Mouse (Mus musculus) liver, adult 2 months (tissue): ENCODE results near the gene Fgf23.

Experiments
- CTCF ChIP-seq: fragments of 200-500 bp; IDR thresholded peaks from 2 replicates; pipeline ENCODE4 v1.5.1; 2011; ENCODE audit warnings: low read depth, low read length, control low read depth
- POLR2A ChIP-seq: fragments of 200-500 bp; IDR thresholded peaks from 2 replicates; pipeline ENCODE4 v1.6.1; 2011; ENCODE audit warnings: low read length, control low read depth; ENCODE audit not compliant: insufficient read depth; ENCODE audit errors: extremely low read depth

DNA sequence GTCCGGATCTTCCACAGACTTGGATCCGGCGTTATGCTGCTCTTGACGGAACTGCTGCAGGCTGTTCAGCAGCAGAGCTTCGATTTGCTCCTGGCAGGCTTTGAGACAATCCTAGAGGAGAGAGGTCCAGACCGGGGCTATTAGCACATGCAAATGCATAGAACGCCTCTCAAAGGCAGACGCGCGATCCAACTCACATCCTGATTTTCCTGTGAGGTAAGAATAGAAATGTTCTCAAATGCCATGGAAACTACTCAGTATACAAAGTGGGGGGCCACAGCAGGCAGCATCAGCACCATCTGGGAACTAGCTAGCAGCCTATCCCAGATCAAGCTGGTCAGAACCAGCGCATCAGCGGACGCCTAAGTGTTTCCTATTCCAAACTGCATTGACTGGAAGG lies 57.7 kb downstream of the Fgf23 start:
- TF ChIP-seq CTCF (no peak), POLR2A (no peak)
